Mouse (Mus musculus): ENCODE data around the gene Kirrel3. TPM values are rescaled to one million over a fixed set of nuclear protein-coding genes. Genes with fewer than 3 reads are reported as not detected.
A peak's percentile ranks its signal among the peaks of the same experiment; 100 is the strongest.

The Kirrel3 gene
- polyA plus RNA-seq, 1 experiment from 2014 or later: 54.0 TPM

- Histone ChIP-seq H3K27me3 (ENCODE audit: control insufficient read depth, insufficient read depth, low read depth, low read length) (no peaks in the 10 kb centered on the region), H3K4me1 (ENCODE audit: control insufficient read depth, insufficient read depth, low read length) (peaks cover 4% of the 10 kb centered on the region), H3K9ac (ENCODE audit: low read depth, low read length) (no peak overlapping the region), H3K4me3 (ENCODE audit: low read depth, low read length) (no peak overlapping the region), H3K9me3 (replicated peaks; ENCODE audit: control insufficient read depth, low read length, poor library complexity, severe bottlenecking) (no peaks in the 10 kb centered on the region), H3K36me3 (ENCODE audit: control insufficient read depth, insufficient read depth, low read length) (no peaks in the 10 kb centered on the region), H3K27ac (ENCODE audit: low read length) (no peak overlapping the region), H3K4me2 (ENCODE audit: low read length) (no peak overlapping the region)
- WGBS: 77% methylated on average over 4 of the region's 4 CpGs
- ATAC-seq: no peak
These were observed 114.6 kb downstream of the Kirrel3 start for GRCm38 (mm10) chr9:34600326-34600725.

- H3K4me2 ChIP-seq (ENCODE audit: low read length): no peak overlapping the region
- H3K27ac ChIP-seq (ENCODE audit: low read length): no peak overlapping the region
- ATAC-seq: no peak
- no peak overlapping the region for H3K4me3 ChIP-seq (ENCODE audit: low read depth, low read length)
- no peak overlapping the region for H3K9ac ChIP-seq (ENCODE audit: low read depth, low read length)
- peaks cover 9% of the 10 kb centered on the region for H3K4me1 ChIP-seq (ENCODE audit: control insufficient read depth, insufficient read depth, low read length)
- no peaks in the 10 kb centered on the region for H3K27me3 ChIP-seq (ENCODE audit: control insufficient read depth, insufficient read depth, low read depth, low read length)
- WGBS: 67% methylated on average over 7 of the region's 7 CpGs
- H3K9me3 ChIP-seq (replicated peaks; ENCODE audit: control insufficient read depth, low read length, poor library complexity, severe bottlenecking): no peaks in the 10 kb centered on the region
- no peaks in the 10 kb centered on the region for H3K36me3 ChIP-seq (ENCODE audit: control insufficient read depth, insufficient read depth, low read length)
These were observed 118.1 kb downstream of the Kirrel3 start for GRCm38 (mm10) chr9:34603750-34604149.

- Histone ChIP-seq H3K4me1 (ENCODE audit: control insufficient read depth, insufficient read depth, low read length) (peaks cover 9% of the 10 kb centered on the region), H3K27me3 (ENCODE audit: control insufficient read depth, insufficient read depth, low read depth, low read length) (no peaks in the 10 kb centered on the region), H3K36me3 (ENCODE audit: control insufficient read depth, insufficient read depth, low read length) (no peaks in the 10 kb centered on the region), H3K4me2 (ENCODE audit: low read length) (no peak overlapping the region), H3K9me3 (replicated peaks; ENCODE audit: control insufficient read depth, low read length, poor library complexity, severe bottlenecking) (no peaks in the 10 kb centered on the region), H3K9ac (ENCODE audit: low read depth, low read length) (no peak overlapping the region), H3K27ac (ENCODE audit: low read length) (no peak overlapping the region), H3K4me3 (ENCODE audit: low read depth, low read length) (no peak overlapping the region)
- 81% methylated on average over 4 of the region's 4 CpGs for WGBS
- ATAC-seq: no peak
These were observed 119.2 kb downstream of the Kirrel3 start for GRCm38 (mm10) chr9:34604931-34605330.

GRCm38 (mm10) chr9:34605486-34605885 lies 119.8 kb downstream of the Kirrel3 start:
- H3K9ac ChIP-seq (ENCODE audit: low read depth, low read length): no peak overlapping the region
- no peak for ATAC-seq
- 75% methylated on average over 8 of the region's 8 CpGs for WGBS
- no peak overlapping the region for H3K4me3 ChIP-seq (ENCODE audit: low read depth, low read length)
- no peak overlapping the region for H3K27ac ChIP-seq (ENCODE audit: low read length)
- H3K27me3 ChIP-seq (ENCODE audit: control insufficient read depth, insufficient read depth, low read depth, low read length): no peaks in the 10 kb centered on the region
- no peaks in the 10 kb centered on the region for H3K36me3 ChIP-seq (ENCODE audit: control insufficient read depth, insufficient read depth, low read length)
- H3K4me1 ChIP-seq (ENCODE audit: control insufficient read depth, insufficient read depth, low read length): peaks cover 9% of the 10 kb centered on the region
- H3K4me2 ChIP-seq (ENCODE audit: low read length): no peak overlapping the region
- H3K9me3 ChIP-seq (replicated peaks; ENCODE audit: control insufficient read depth, low read length, poor library complexity, severe bottlenecking): no peaks in the 10 kb centered on the region

GRCm38 (mm10) chr9:34607976-34608375 lies 122.3 kb downstream of the Kirrel3 start:
- Histone ChIP-seq H3K9ac (ENCODE audit: low read depth, low read length) (no peak overlapping the region), H3K4me1 (ENCODE audit: control insufficient read depth, insufficient read depth, low read length) (peaks cover 15% of the 10 kb centered on the region), H3K27me3 (ENCODE audit: control insufficient read depth, insufficient read depth, low read depth, low read length) (no peaks in the 10 kb centered on the region), H3K36me3 (ENCODE audit: control insufficient read depth, insufficient read depth, low read length) (no peaks in the 10 kb centered on the region), H3K4me3 (ENCODE audit: low read depth, low read length) (no peak overlapping the region), H3K4me2 (ENCODE audit: low read length) (no peak overlapping the region), H3K27ac (ENCODE audit: low read length) (no peak overlapping the region), H3K9me3 (replicated peaks; ENCODE audit: control insufficient read depth, low read length, poor library complexity, severe bottlenecking) (no peaks in the 10 kb centered on the region)
- 47% methylated on average over 2 of the region's 2 CpGs for WGBS
- ATAC-seq: no peak

- ATAC-seq: no peak
- Histone ChIP-seq H3K4me1 (ENCODE audit: control insufficient read depth, insufficient read depth, low read length) (peaks cover 6% of the 10 kb centered on the region), H3K4me2 (ENCODE audit: low read length) (no peak overlapping the region), H3K9ac (ENCODE audit: low read depth, low read length) (no peak overlapping the region), H3K4me3 (ENCODE audit: low read depth, low read length) (no peak overlapping the region), H3K27ac (ENCODE audit: low read length) (no peak overlapping the region), H3K9me3 (replicated peaks; ENCODE audit: control insufficient read depth, low read length, poor library complexity, severe bottlenecking) (no peaks in the 10 kb centered on the region), H3K36me3 (ENCODE audit: control insufficient read depth, insufficient read depth, low read length) (no peaks in the 10 kb centered on the region), H3K27me3 (ENCODE audit: control insufficient read depth, insufficient read depth, low read depth, low read length) (no peaks in the 10 kb centered on the region)
- WGBS: 90% methylated on average over 6 of the region's 6 CpGs
These were observed 127.4 kb downstream of the Kirrel3 start for GRCm38 (mm10) chr9:34612886-34613769.

GRCm38 (mm10) chr9:34618099-34618498 lies 132.4 kb downstream of the Kirrel3 start:
- no peak overlapping the region for H3K4me2 ChIP-seq (ENCODE audit: low read length)
- H3K4me3 ChIP-seq (ENCODE audit: low read depth, low read length): no peak overlapping the region
- ATAC-seq: peak; percentile 33; the same call in 1 of the 2 replicates
- no peak overlapping the region for H3K27ac ChIP-seq (ENCODE audit: low read length)
- WGBS: 53% methylated on average over 6 of the region's 6 CpGs
- H3K4me1 ChIP-seq (ENCODE audit: control insufficient read depth, insufficient read depth, low read length): no peaks in the 10 kb centered on the region
- H3K36me3 ChIP-seq (ENCODE audit: control insufficient read depth, insufficient read depth, low read length): no peaks in the 10 kb centered on the region
- H3K9ac ChIP-seq (ENCODE audit: low read depth, low read length): no peak overlapping the region
- no peaks in the 10 kb centered on the region for H3K9me3 ChIP-seq (replicated peaks; ENCODE audit: control insufficient read depth, low read length, poor library complexity, severe bottlenecking)
- H3K27me3 ChIP-seq (ENCODE audit: control insufficient read depth, insufficient read depth, low read depth, low read length): no peaks in the 10 kb centered on the region

- Histone ChIP-seq H3K27me3 (ENCODE audit: control insufficient read depth, insufficient read depth, low read depth, low read length) (no peaks in the 10 kb centered on the region), H3K9me3 (replicated peaks; ENCODE audit: control insufficient read depth, low read length, poor library complexity, severe bottlenecking) (no peaks in the 10 kb centered on the region), H3K9ac (ENCODE audit: low read depth, low read length) (no peak overlapping the region), H3K4me3 (ENCODE audit: low read depth, low read length) (no peak overlapping the region), H3K4me1 (ENCODE audit: control insufficient read depth, insufficient read depth, low read length) (no peaks in the 10 kb centered on the region; the same call in 1 of the 2 replicates), H3K4me2 (ENCODE audit: low read length) (no peak overlapping the region), H3K36me3 (ENCODE audit: control insufficient read depth, insufficient read depth, low read length) (no peaks in the 10 kb centered on the region), H3K27ac (ENCODE audit: low read length) (no peak overlapping the region)
- no peak for ATAC-seq
- 71% methylated on average over 3 of the region's 3 CpGs for WGBS
These were observed 134.2 kb downstream of the Kirrel3 start for GRCm38 (mm10) chr9:34619913-34620312.

- H3K36me3 ChIP-seq (ENCODE audit: control insufficient read depth, insufficient read depth, low read length): no peaks in the 10 kb centered on the region
- ATAC-seq: no peak
- H3K4me1 ChIP-seq (ENCODE audit: control insufficient read depth, insufficient read depth, low read length): no peaks in the 10 kb centered on the region; the same call in 1 of the 2 replicates
- H3K9ac ChIP-seq (ENCODE audit: low read depth, low read length): no peak overlapping the region
- no peak overlapping the region for H3K4me2 ChIP-seq (ENCODE audit: low read length)
- WGBS: 60% methylated on average over 5 of the region's 5 CpGs
- H3K27me3 ChIP-seq (ENCODE audit: control insufficient read depth, insufficient read depth, low read depth, low read length): no peaks in the 10 kb centered on the region
- no peak overlapping the region for H3K4me3 ChIP-seq (ENCODE audit: low read depth, low read length)
- H3K9me3 ChIP-seq (replicated peaks; ENCODE audit: control insufficient read depth, low read length, poor library complexity, severe bottlenecking): no peaks in the 10 kb centered on the region
- no peak overlapping the region for H3K27ac ChIP-seq (ENCODE audit: low read length)
These were observed 137.8 kb downstream of the Kirrel3 start for GRCm38 (mm10) chr9:34623526-34623925.

Data from midbrain, embryonic 16.5 days (tissue).